Mouse (Mus musculus) midbrain, postnatal 0 days (tissue): Measurements from ENCODE around the gene Cdiptos. TPM values are rescaled to one million over a fixed set of nuclear protein-coding genes. Genes with fewer than 3 reads are reported as not detected.
A peak's percentile ranks its signal among the peaks of the same experiment; 100 is the strongest.

ENCODE experiments used
- ATAC-seq: fragments of 200-750 bp; cut with Nextera tagmentation; 2 replicates; pipeline ENCODE4 v1.8.0; 2017; ENCODE audit warnings: moderate number of reproducible peaks, mild to moderate bottlenecking, moderate TSS enrichment, moderate library complexity; ENCODE audit not compliant: low FRiP score
- DNase-seq: peaks from one replicate; pipeline ENCODE4 v3.0.0-alpha.2; 2015; ENCODE audit warnings: low spot score
- H3K27ac ChIP-seq: fragments of 300-500 bp; sonication (generic); 2 replicates; pipeline ENCODE4 v1.5.1; 2014; ENCODE audit warnings: low read depth, mild to moderate bottlenecking, low read length, mixed read lengths
- H3K27me3 ChIP-seq: fragments of 300-500 bp; sonication (generic); 2 replicates; pipeline ENCODE4 v1.6.1; 2014; ENCODE audit warnings: low read length, control low read depth, mixed read lengths; ENCODE audit not compliant: insufficient read depth
- H3K36me3 ChIP-seq: fragments of 300-500 bp; sonication (generic); 2 replicates; pipeline ENCODE4 v1.6.1; 2014; ENCODE audit warnings: low read length, control low read depth, mixed read lengths; ENCODE audit not compliant: insufficient read depth
- H3K4me1 ChIP-seq: fragments of 300-500 bp; sonication (generic); 2 replicates; pipeline ENCODE4 v1.6.1; 2014; ENCODE audit warnings: mild to moderate bottlenecking, control low read depth, antibody characterized with exemption, low read length, mixed read lengths; ENCODE audit not compliant: insufficient read depth
- H3K4me2 ChIP-seq: fragments of 300-500 bp; sonication (generic); 2 replicates; pipeline ENCODE4 v1.6.1; 2014; ENCODE audit warnings: low read depth, mild to moderate bottlenecking, low read length, mixed read lengths; ENCODE audit not compliant: poor library complexity, severe bottlenecking
- H3K4me3 ChIP-seq: fragments of 300-500 bp; sonication (generic); 2 replicates; pipeline ENCODE4 v1.5.1; 2014; ENCODE audit warnings: low read depth, mild to moderate bottlenecking, low read length, moderate library complexity
- H3K9ac ChIP-seq: fragments of 300-500 bp; sonication (generic); replicated peaks from 2 replicates; pipeline ENCODE4 v1.6.1; 2014; ENCODE audit warnings: mild to moderate bottlenecking, low read length, moderate library complexity, mixed read lengths; ENCODE audit not compliant: poor library complexity, severe bottlenecking
- H3K9me3 ChIP-seq: fragments of 300-500 bp; sonication (generic); 2 replicates; pipeline ENCODE4 v1.6.1; 2016; ENCODE audit warnings: low read length, control low read depth
- CTCF ChIP-seq: IDR thresholded peaks from 2 replicates; pipeline ENCODE4 v1.5.1; 2016; ENCODE audit warnings: antibody characterized with exemption, mild to moderate bottlenecking
- WGBS: fragments of 180-500 bp; shearing (Covaris S2); extraction: QIAGEN DNeasy Blood & Tissue Kit; methylation state at CpG from one replicate; pipeline ENCODE4 v1.1.7; 2014; 5-methylcytosine and 5-hydroxymethylcytosine counted together
- polyA plus RNA-seq: library from polyadenylated mRNA; unstranded; fragments of >200 nt; fragmentation: Nextera tagmentation; extraction: Ambion mirVana; gene quantifications from 2 replicates; pipeline ENCODE4 v1.2.1, GENCODE M21; 2015
- total RNA-seq: library from RNA; depleted of rRNA; stranded (reverse); fragments of >200 nt; gene quantifications from 2 replicates; pipeline ENCODE4 v1.2.3, GENCODE M21; 2014

Gene Cdiptos
- total and polyA plus RNA-seq, 2 experiments from 2014 or later = 0.79 TPM; not detected in 1

DNA sequence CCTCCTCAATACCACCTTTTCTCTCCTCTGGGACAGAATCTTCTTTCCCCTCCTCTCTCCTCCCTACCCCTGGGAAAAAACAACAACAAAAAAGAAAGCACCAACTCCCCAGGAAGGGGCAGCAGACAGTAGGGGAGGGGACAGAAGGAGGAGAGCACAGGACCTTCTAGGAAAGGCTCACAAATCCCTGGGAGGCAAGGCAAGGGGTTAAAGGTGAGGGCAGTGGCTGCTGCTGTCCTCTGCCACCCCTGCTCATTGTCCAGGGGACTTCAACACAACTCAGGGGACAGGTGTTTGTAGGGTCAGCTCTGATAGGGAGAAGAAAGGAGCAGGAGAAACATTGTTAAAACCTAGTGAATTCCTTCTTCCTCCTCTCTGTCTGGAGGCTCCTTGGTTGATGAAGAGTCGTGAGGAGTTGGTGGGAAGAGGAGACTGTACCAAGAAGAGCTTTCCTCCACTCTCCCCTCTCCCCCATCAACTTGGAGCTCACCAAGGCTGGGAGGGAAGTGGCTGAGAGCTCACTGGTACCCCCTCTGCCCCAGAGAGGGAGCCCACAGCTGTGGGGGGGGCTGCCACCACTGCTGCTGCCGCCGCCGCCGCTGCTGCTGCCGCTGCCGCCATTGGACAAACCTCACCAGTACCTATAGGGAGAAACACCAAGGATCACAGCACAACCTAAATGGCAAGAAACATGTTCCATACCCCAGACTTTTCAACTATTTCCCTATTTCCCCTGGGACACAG lies 46.8 kb upstream of the Cdiptos start:
- peak overlapping the region; percentile 90 for H3K4me3 ChIP-seq
- H3K4me2 ChIP-seq = peak overlapping the region; percentile 76
- peak overlapping the region; percentile 82; the same call in 1 of the 2 replicates for H3K27ac ChIP-seq
- H3K27me3 ChIP-seq = no peaks in the 10 kb centered on the region
- 81% methylated on average over 7 of the region's 7 CpGs for WGBS
- TF ChIP-seq CTCF = no peak
- ATAC-seq (no peak), DNase-seq (no peak)
- peaks cover 15% of the 10 kb centered on the region for H3K36me3 ChIP-seq
- peak overlapping the region; percentile 96 for H3K9ac ChIP-seq
- peaks cover 42% of the 10 kb centered on the region for H3K4me1 ChIP-seq
- no peaks in the 10 kb centered on the region for H3K9me3 ChIP-seq

DNA sequence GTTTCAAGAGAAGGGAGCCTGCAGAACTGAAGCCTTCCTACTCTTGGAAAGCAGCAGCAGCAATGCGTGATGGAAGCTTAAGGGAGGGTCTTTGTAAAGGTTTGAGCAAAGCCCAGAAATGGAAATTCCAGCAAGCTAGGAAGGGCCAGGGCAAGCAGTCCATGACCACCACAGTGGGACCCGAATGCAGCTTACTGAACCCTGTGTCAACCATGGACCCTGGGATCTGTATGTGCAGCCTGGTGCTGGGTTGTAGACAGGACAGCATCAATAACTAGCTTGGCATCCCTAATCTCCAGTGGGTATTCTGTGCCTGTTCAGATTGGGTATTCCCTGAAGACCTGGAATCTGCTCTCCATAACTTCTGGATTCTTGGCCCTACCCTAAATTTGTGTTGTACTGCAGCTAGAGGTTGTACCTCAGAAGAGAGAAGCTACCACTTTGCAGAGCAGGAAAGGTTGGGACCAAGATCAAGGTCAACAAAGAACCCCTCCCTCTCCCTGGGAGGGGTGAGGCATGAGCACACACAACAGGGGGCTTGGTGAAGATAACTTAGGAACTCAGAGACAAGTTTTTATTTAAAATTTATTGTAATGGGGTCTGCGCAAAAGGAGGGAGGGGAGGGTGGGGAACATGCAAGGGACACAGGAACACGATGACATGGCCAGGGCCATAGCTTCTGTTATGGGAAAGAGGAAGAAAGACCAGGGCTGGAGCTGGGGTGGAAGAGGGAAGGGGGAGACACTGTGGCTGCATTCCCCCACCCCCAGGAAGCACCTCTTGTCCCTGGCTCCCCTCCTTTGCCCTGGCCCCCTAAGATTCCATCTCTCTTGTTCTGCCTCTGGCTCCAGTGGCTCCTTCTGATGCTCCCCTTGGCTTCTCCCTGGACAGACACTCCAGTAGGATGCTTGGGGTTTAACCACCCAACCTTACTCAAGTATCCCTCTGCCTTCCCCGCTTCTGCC lies 45.9 kb upstream of the Cdiptos start:
- Histone ChIP-seq H3K4me1 (peaks cover 42% of the 10 kb centered on the region), H3K4me2 (peak overlapping the region; percentile 71), H3K4me3 (peak overlapping the region; percentile 63), H3K27ac (peak overlapping the region; percentile 82), H3K27me3 (no peaks in the 10 kb centered on the region), H3K9me3 (no peaks in the 10 kb centered on the region), H3K9ac (peak overlapping the region; percentile 79; the same call in 1 of the 2 replicates), H3K36me3 (peaks cover 15% of the 10 kb centered on the region)
- no peak for TF ChIP-seq CTCF
- ATAC-seq (no peak), DNase-seq (peak; percentile 37)
- WGBS = 37% methylated on average over 5 of the region's 5 CpGs

DNA sequence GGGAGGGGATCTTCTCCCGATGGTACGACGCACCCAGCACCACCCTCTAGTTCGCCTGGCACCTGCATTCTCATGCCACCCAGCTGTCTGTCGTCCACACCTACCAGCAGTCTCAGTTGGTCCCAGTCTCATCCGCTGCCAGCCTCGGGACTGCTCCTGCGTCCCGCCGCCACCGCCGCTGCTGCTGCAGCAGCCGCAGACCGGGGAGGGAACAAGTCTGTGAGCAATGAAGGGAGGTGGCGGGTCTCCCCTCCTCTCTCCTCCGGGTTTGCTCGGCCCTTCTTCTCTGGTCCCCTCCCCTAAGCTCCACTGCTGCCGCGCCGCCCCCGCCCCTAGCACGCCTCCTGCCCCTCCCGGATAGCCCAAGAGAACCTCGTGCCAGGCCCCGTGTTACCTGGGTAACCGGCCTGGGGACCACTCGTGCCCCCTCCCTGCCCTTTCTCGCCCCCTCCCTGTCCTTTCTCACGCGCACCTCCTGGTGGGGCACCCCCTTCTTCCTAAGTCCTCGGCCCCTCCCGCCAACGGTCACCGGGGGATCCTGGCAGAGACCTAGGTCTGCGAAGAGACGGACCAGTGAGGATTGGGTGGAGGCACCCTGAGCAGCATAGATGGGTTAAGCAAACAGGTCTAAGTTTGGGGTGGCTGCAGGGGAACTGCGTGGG lies 45.1 kb upstream of the Cdiptos start, which contains the start of the genes Gm42742 and Prrt2:
TSS of gene Gm42742 (minus strand) at position 197 of the 662 bp plus-strand sequence.
TSS of gene Prrt2 (minus strand) at position 311 of the 662 bp plus-strand sequence.
- peak within 1 kb of the TSS; percentile 82 for H3K27ac ChIP-seq
- H3K4me3 ChIP-seq = peak within 1 kb of the TSS; percentile 63
- peak within 1 kb of the TSS; percentile 79 for H3K9ac ChIP-seq
- no peaks in the 10 kb centered on the region for H3K27me3 ChIP-seq
- WGBS = 1% methylated on average over 30 of the region's 37 CpGs
- H3K9me3 ChIP-seq = no peaks in the 10 kb centered on the region
- peak; percentile 81 for DNase-seq
- peaks cover 43% of the 10 kb centered on the region for H3K4me1 ChIP-seq
- H3K4me2 ChIP-seq = peak within 1 kb of the TSS; percentile 71
- no peak for TF ChIP-seq CTCF
- H3K36me3 ChIP-seq = peaks cover 15% of the 10 kb centered on the region
- no peak for ATAC-seq

DNA sequence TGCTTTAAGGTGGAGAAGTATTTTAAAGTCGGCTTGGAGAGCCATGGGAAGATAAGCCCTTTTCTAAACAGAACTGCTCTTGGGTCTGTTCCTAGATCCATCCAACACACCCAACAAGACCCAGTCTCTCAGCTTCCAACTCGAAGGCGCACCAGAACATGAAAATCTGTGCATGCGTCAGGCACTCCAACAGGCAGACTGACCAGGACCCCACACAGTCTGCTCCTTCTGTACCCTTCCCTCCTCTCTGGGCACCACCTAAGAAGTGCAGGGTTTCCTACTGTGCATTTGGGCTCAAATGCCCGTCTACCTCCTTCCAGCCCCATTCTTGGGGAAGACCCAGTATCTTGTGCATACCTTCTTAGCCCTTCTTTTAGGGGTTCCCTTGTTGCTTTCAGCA lies 44.6 kb upstream of the Cdiptos start:
- Histone ChIP-seq H3K27ac (peak overlapping the region; percentile 82), H3K9me3 (no peaks in the 10 kb centered on the region), H3K4me1 (peaks cover 48% of the 10 kb centered on the region), H3K4me3 (peak overlapping the region; percentile 63), H3K27me3 (no peaks in the 10 kb centered on the region), H3K9ac (peak overlapping the region; percentile 79), H3K4me2 (peak overlapping the region; percentile 71), H3K36me3 (peaks cover 16% of the 10 kb centered on the region)
- no peak for TF ChIP-seq CTCF
- 12% methylated on average over 5 of the region's 5 CpGs for WGBS
- no peak for DNase-seq
- ATAC-seq = no peak

DNA sequence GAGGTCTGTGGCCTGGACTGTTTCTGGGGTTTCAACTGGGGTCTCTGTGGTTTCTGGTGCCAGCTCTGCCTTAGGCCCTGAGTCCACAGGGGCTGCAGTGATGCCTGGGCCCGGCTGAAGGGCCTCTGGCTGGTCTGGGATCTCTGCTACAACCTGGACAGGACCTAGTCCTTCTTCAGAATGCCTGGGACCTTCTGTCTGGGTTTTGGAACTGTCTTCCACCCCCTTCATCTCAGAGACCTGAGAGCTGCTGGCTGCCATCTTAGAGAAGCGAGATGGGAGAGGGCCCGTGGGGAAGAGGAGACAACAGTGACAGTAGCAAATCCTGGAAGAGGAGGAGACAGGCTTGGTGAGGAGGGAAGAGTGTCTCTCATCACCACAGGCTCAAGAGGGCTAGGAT lies 44.1 kb upstream of the Cdiptos start:
- Histone ChIP-seq H3K4me2 (peak overlapping the region; percentile 71), H3K27me3 (no peaks in the 10 kb centered on the region), H3K27ac (peak overlapping the region; percentile 82), H3K36me3 (peaks cover 19% of the 10 kb centered on the region), H3K4me1 (peaks cover 50% of the 10 kb centered on the region), H3K9me3 (no peaks in the 10 kb centered on the region), H3K4me3 (peak overlapping the region; percentile 63), H3K9ac (peak overlapping the region; percentile 79)
- no peak for ATAC-seq
- WGBS = 54% methylated on average over 3 of the region's 3 CpGs
- TF ChIP-seq CTCF = no peak
- no peak for DNase-seq
